Mouse (Mus musculus): ENCODE measurements around the gene Elmo1.

DNA sequence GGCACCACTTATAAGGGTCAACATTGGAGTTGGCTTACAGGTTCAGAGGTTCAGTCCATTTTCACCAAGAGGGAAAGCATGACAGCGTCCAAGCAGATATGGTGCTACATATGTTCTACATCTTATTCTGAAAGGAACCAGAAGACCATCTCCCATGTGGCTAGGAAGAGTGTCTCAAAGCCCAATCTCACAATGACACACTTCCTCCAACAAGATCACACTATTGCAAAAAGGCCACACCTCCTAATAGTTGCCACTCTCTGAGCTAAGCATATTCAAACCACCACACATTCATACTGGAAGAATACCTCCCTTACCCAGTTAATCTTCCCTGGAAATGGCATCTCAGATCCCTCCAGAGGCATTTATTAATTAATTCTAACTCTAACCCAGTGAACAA, 66.7 kb downstream of the Elmo1 start:
- TF ChIP-seq GATA1 (IDR thresholded peaks at IDR 0.05; ENCODE audit: low read length), result no peak
- TF ChIP-seq TAL1 (IDR thresholded peaks at IDR 0.05; ENCODE audit: low read length), result no peak
